ENCODE assay signal across 18 mouse cellular contexts in genomic region chr11:78123782-78124181, GRCm38 (mm10).
"Had no signal": no experiment of that assay in that cellular context is flagged by ENCODE, and none has a peak within 500 bp of the region (broad histone marks: within the 10 kb centered on the region; RNA-seq: fewer than 3 reads in every experiment).

No protein-coding gene starts in this region.

- H3K4me1 ChIP-seq: stomach, embryonic 15.5 days had no signal

- ATAC-seq: intestine, embryonic 15.5 days; lung, postnatal 0 days had no signal

- H3K27me3 ChIP-seq: intestine, embryonic 15.5 days; kidney, embryonic 15.5 days; limb, embryonic 12.5 days; limb, embryonic 15.5 days; megakaryocyte, embryonic 14.5 days; stomach, embryonic 15.5 days had no signal

- DNase-seq: kidney, adult 11 months; kidney, adult 8-10 months; kidney, postnatal 10 days; kidney, postnatal 36 days; left cerebral cortex, postnatal 4 days; lung, embryonic 14.5 days; midbrain, embryonic 14.5 days; right cerebral cortex, postnatal 4 days; thymus, postnatal 36 days had no signal

- H3K4me2 ChIP-seq: intestine, embryonic 15.5 days; kidney, embryonic 15.5 days; limb, embryonic 12.5 days; limb, embryonic 15.5 days; lung, embryonic 14.5 days; midbrain, embryonic 11.5 days; stomach, embryonic 15.5 days had no signal

- H3K27ac ChIP-seq: intestine, embryonic 15.5 days; kidney, embryonic 15.5 days; limb, embryonic 12.5 days; limb, embryonic 15.5 days; macrophage; stomach, embryonic 15.5 days had no signal

- H3K4me3 ChIP-seq: intestine, embryonic 15.5 days; kidney, embryonic 15.5 days; limb, embryonic 12.5 days; limb, embryonic 15.5 days; stomach, embryonic 15.5 days had no signal

- H3K36me3 ChIP-seq: intestine, embryonic 15.5 days; kidney, embryonic 15.5 days; limb, embryonic 12.5 days; limb, embryonic 15.5 days; stomach, embryonic 15.5 days had no signal

- H3K9ac ChIP-seq: intestine, embryonic 15.5 days; kidney, embryonic 15.5 days; limb, embryonic 12.5 days; limb, embryonic 15.5 days; lung, embryonic 14.5 days; stomach, embryonic 15.5 days had no signal

- H3K9me3 ChIP-seq: intestine, embryonic 15.5 days; kidney, embryonic 15.5 days; limb, embryonic 12.5 days; limb, embryonic 15.5 days; megakaryocyte, embryonic 14.5 days; stomach, embryonic 15.5 days had no signal
